Mouse (Mus musculus) left cerebral cortex, postnatal 36 days (tissue): ENCODE measurements around the gene Ttn. TPM values are rescaled to one million over a fixed set of nuclear protein-coding genes. Genes with fewer than 3 reads are reported as not detected.

Experiments used
- DNase-seq, 2 experiments: peaks; one replicate each; pipeline ENCODE4 v3.0.0; 2021 to 2022; ENCODE audit warnings: low spot score in 2 of 2, mixed read lengths in 1 of 2
- intact Hi-C: fragments of 180-260 bp; cut with DNase I; formaldehyde crosslinking; loops from one replicate; pipeline ENCODE4 v1.15.1; 2025
- total RNA-seq, 2 experiments: library from RNA; stranded (reverse); gene quantifications; 2 replicates each; pipeline ENCODE4 v1.2.3; 2021

Gene Ttn
- total RNA-seq, 2 experiments from 2014 or later = 0.36 to 0.81 TPM

- intact Hi-C loops = no loop called here
- DNase-seq = no peak
Measured at GRCm38 (mm10) chr2:76751993-76752392, 230.4 kb downstream of the Ttn start.

- intact Hi-C loops = no loop called here
Measured at GRCm38 (mm10) chr2:76749341-76750110, 232.8 kb downstream of the Ttn start.

GRCm38 (mm10) chr2:76748696-76749095 is 233.7 kb downstream of the Ttn start:
- no peak for DNase-seq
- intact Hi-C loops = no loop called here

More at GRCm38 (mm10) chr2:76749341-76750110, 232.8 kb downstream of the Ttn start:
- DNase-seq = no peak

GRCm38 (mm10) chr2:76719650-76720049 is 262.7 kb downstream of the Ttn start:
- intact Hi-C loops = no loop called here
- DNase-seq = no peak

GRCm38 (mm10) chr2:76714984-76715383 is 267.4 kb downstream of the Ttn start:
- intact Hi-C loops = no loop called here

GRCm38 (mm10) chr2:76708512-76708911 is 273.8 kb downstream of the Ttn start:
- intact Hi-C loops = no loop called here

More at GRCm38 (mm10) chr2:76714984-76715383, 267.4 kb downstream of the Ttn start:
- no peak for DNase-seq

GRCm38 (mm10) chr2:76705655-76706054 is 276.7 kb downstream of the Ttn start:
- no peak for DNase-seq
- intact Hi-C loops = no loop called here

More at GRCm38 (mm10) chr2:76708512-76708911, 273.8 kb downstream of the Ttn start:
- no peak for DNase-seq

GRCm38 (mm10) chr2:76702751-76703150 is 279.6 kb downstream of the Ttn start:
- no peak for DNase-seq
- intact Hi-C loops = no loop called here

GRCm38 (mm10) chr2:76702188-76702587 is 280.2 kb downstream of the Ttn start:
- no peak for DNase-seq
- intact Hi-C loops = no loop called here

- intact Hi-C loops = no loop called here
- no peak for DNase-seq
Measured at GRCm38 (mm10) chr2:76695290-76695689, 287.1 kb downstream of the Ttn start.

GRCm38 (mm10) chr2:76693765-76694164 is 288.6 kb downstream of the Ttn start:
- intact Hi-C loops = no loop called here
- DNase-seq = no peak

- DNase-seq = no peak
- intact Hi-C loops = no loop called here
Measured at GRCm38 (mm10) chr2:76690436-76691204, 291.7 kb downstream of the Ttn start.

- intact Hi-C loops = no loop called here
Measured at GRCm38 (mm10) chr2:76688162-76688561, 294.2 kb downstream of the Ttn start.

GRCm38 (mm10) chr2:76687608-76688007 is 294.7 kb downstream of the Ttn start:
- no peak for DNase-seq
- intact Hi-C loops = no loop called here

More at GRCm38 (mm10) chr2:76688162-76688561, 294.2 kb downstream of the Ttn start:
- no peak for DNase-seq

GRCm38 (mm10) chr2:76686986-76687385 is 295.4 kb downstream of the Ttn start:
- intact Hi-C loops = no loop called here
- DNase-seq = no peak

GRCm38 (mm10) chr2:76682301-76682700 is 300.0 kb downstream of the Ttn start:
- intact Hi-C loops = no loop called here
- DNase-seq = no peak

GRCm38 (mm10) chr2:76676401-76677226 is 305.7 kb downstream of the Ttn start:
- intact Hi-C loops = no loop called here
- no peak for DNase-seq

GRCm38 (mm10) chr2:76675949-76676348 is 306.4 kb downstream of the Ttn start:
- intact Hi-C loops = no loop called here
- DNase-seq = no peak

GRCm38 (mm10) chr2:76675451-76675850 is 306.9 kb downstream of the Ttn start:
- intact Hi-C loops = no loop called here
- no peak for DNase-seq
